Mouse (Mus musculus) thymus, adult 2 months (tissue): ENCODE measurements at regions not wholly inside any gene's neighbourhood (a gene's known extent, or its start where the extent isn't known, plus 50 kb on each side); places are given as distances from the start of the nearest gene placed in this dataset.

Experiments
- DNase-seq: peaks from one replicate; pipeline ENCODE4 v3.0.0; 2021
- H3K27ac ChIP-seq: fragments of 200-500 bp; 2 replicates; pipeline ENCODE4 v1.5.1; 2012; ENCODE audit warnings: low read length, control low read depth; ENCODE audit not compliant: control insufficient read depth, insufficient read depth
- H3K27me3 ChIP-seq: fragments of 200-500 bp; 2 replicates; pipeline ENCODE4 v1.6.1; 2012; ENCODE audit warnings: mild to moderate bottlenecking, low read length, moderate library complexity, mixed read lengths; ENCODE audit not compliant: control insufficient read depth, insufficient read depth
- H3K36me3 ChIP-seq: fragments of 200-500 bp; 2 replicates; pipeline ENCODE4 v1.6.1; 2012; ENCODE audit warnings: mild to moderate bottlenecking, low read length, moderate library complexity; ENCODE audit not compliant: control insufficient read depth, insufficient read depth
- H3K4me1 ChIP-seq: fragments of 200-500 bp; replicated peaks from 2 replicates; pipeline ENCODE4 v1.6.1; 2012; ENCODE audit warnings: low read length; ENCODE audit not compliant: control insufficient read depth, insufficient read depth
- H3K4me3 ChIP-seq: fragments of 200-500 bp; 2 replicates; pipeline ENCODE4 v1.5.1; 2012; ENCODE audit warnings: mild to moderate bottlenecking, low read length, control low read depth, moderate library complexity; ENCODE audit not compliant: control insufficient read depth, insufficient read depth
- CTCF ChIP-seq: fragments of 200-500 bp; IDR thresholded peaks from 2 replicates; pipeline ENCODE4 v1.5.1; 2012; ENCODE audit warnings: mild to moderate bottlenecking, control low read depth, low read length, moderate library complexity, borderline replicate concordance; ENCODE audit not compliant: control insufficient read depth, poor library complexity, insufficient read depth; ENCODE audit errors: extremely low read depth
- POLR2A ChIP-seq: fragments of 200-500 bp; IDR thresholded peaks from 2 replicates; pipeline ENCODE4 v1.6.1; 2012; ENCODE audit warnings: mild to moderate bottlenecking, low read length, control low read depth, moderate library complexity; ENCODE audit not compliant: control insufficient read depth, poor library complexity, insufficient read depth; ENCODE audit errors: extremely low read depth
- WGBS: fragments of 180-500 bp; shearing (Covaris S2); methylation state at CpG from one replicate; pipeline ENCODE4 v1.1.7; 2018; 5-methylcytosine and 5-hydroxymethylcytosine counted together

DNA sequence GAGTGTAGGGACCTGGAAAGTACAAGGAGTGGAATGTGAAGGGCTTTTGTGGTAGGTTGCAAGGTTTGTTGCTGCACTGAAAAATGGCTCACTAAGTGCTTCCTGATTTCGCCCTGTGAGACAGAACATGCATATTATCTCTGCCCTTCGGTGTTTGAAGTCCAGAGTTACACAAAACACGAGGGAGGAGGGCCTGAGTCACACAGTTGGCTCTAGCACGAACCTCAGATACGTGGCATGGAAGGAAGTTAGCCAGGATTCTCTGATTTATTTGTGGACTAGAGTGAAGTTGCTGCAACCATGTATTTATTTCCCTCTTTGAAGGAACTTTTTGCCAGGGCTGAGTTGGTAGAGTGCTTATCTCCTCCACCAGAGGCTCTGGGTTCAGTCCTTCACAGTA is 73.2 kb upstream of the Arpp21 start:
- Histone ChIP-seq H3K27me3 (no peaks in the 10 kb centered on the region), H3K27ac (no peak overlapping the region), H3K4me1 (no peaks in the 10 kb centered on the region), H3K36me3 (no peaks in the 10 kb centered on the region), H3K4me3 (no peak overlapping the region)
- WGBS, result 49% methylated on average over 5 of the region's 5 CpGs
- no peak for DNase-seq
- TF ChIP-seq CTCF (no peak), POLR2A (no peak)

DNA sequence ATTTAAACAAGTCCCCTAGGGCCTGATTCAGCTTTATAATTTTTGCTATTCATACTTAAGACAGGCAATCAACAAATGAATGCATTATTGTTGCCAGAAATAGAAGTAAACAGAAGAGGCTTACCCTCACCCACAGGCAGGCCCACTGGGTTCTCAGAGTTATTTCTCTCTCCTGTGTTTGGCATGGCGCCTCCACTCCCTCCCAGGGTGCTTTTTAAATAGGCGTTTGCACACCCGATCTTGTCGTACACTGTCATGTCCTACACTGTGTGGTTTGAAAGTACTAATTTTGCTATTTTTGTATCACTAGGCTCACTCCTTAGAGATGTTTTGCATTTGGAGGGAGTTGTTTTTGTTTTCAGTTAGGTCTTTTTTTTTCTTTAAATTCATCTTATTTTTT is 72.1 kb upstream of the Arpp21 start:
- 92% methylated on average over 4 of the region's 4 CpGs for WGBS
- H3K27me3 ChIP-seq, result no peaks in the 10 kb centered on the region

GRCm38 (mm10) chr9:112291875-112292274 is 56.1 kb upstream of the Arpp21 start:
- DNase-seq, result no peak
- WGBS, result 89% methylated on average over 3 of the region's 3 CpGs
- no peak overlapping the region for H3K4me3 ChIP-seq
- H3K4me1 ChIP-seq, result no peaks in the 10 kb centered on the region
- H3K36me3 ChIP-seq, result no peaks in the 10 kb centered on the region
- no peak overlapping the region for H3K27ac ChIP-seq
- H3K27me3 ChIP-seq, result no peaks in the 10 kb centered on the region
- no peak for TF ChIP-seq POLR2A
- TF ChIP-seq CTCF, result no peak

More for the DNA sequence above, 72.1 kb upstream of the Arpp21 start:
- TF ChIP-seq POLR2A (no peak), CTCF (no peak)
- Histone ChIP-seq H3K27ac (no peak overlapping the region), H3K36me3 (no peaks in the 10 kb centered on the region), H3K4me3 (no peak overlapping the region), H3K4me1 (no peaks in the 10 kb centered on the region)
- no peak for DNase-seq
